Mouse (Mus musculus): ENCODE results near the gene Btc.

Gene Btc

GRCm38 (mm10) chr5:91402339-91403211, at the start of gene Btc:
Gene Btc (minus strand): TSS chr5:91402994.
- peak; percentile 25 for DNase-seq (ENCODE audit: low read depth, low spot score)

GRCm38 (mm10) chr5:91444981-91445517, 42.3 kb upstream of the Btc start:
- no peak for DNase-seq (ENCODE audit: low read depth, low spot score)

- no peak for DNase-seq (ENCODE audit: low read depth, low spot score)
These were observed 33.8 kb upstream of the Btc start for GRCm38 (mm10) chr5:91436563-91436962.

- no peak for DNase-seq (ENCODE audit: low read depth, low spot score)
These were observed 32.2 kb upstream of the Btc start for GRCm38 (mm10) chr5:91434723-91435658.

- no peak for DNase-seq (ENCODE audit: low read depth, low spot score)
These were observed 25.8 kb upstream of the Btc start for GRCm38 (mm10) chr5:91428547-91428946.

- no peak for DNase-seq (ENCODE audit: low read depth, low spot score)
These were observed 11.0 kb upstream of the Btc start for GRCm38 (mm10) chr5:91413814-91414213.

- DNase-seq (ENCODE audit: low read depth, low spot score): no peak
These were observed 1.5 kb upstream of the Btc start for GRCm38 (mm10) chr5:91404263-91404662.

GRCm38 (mm10) chr5:91403281-91403680, 487 bp upstream of the Btc start:
- DNase-seq (ENCODE audit: low read depth, low spot score): no peak

- no peak for DNase-seq (ENCODE audit: low read depth, low spot score)
These were observed 2.2 kb downstream of the Btc start for GRCm38 (mm10) chr5:91400493-91401096.

- DNase-seq (ENCODE audit: low read depth, low spot score): no peak
These were observed 27.3 kb downstream of the Btc start for GRCm38 (mm10) chr5:91375467-91375866.

GRCm38 (mm10) chr5:91368061-91368565, 34.7 kb downstream of the Btc start:
- no peak for DNase-seq (ENCODE audit: low read depth, low spot score)

GRCm38 (mm10) chr5:91366925-91367324, 35.9 kb downstream of the Btc start:
- no peak for DNase-seq (ENCODE audit: low read depth, low spot score)

GRCm38 (mm10) chr5:91363274-91363991, 39.4 kb downstream of the Btc start:
- DNase-seq (ENCODE audit: low read depth, low spot score): no peak

- DNase-seq (ENCODE audit: low read depth, low spot score): no peak
These were observed 50.1 kb downstream of the Btc start for GRCm38 (mm10) chr5:91352645-91353044.

- no peak for DNase-seq (ENCODE audit: low read depth, low spot score)
These were observed 57.1 kb downstream of the Btc start for GRCm38 (mm10) chr5:91345681-91346080.

- no peak for DNase-seq (ENCODE audit: low read depth, low spot score)
These were observed 57.7 kb downstream of the Btc start for GRCm38 (mm10) chr5:91345064-91345463.

- DNase-seq (ENCODE audit: low read depth, low spot score): no peak
These were observed 60.6 kb downstream of the Btc start for GRCm38 (mm10) chr5:91341981-91342760.

GRCm38 (mm10) chr5:91334227-91334626, 68.6 kb downstream of the Btc start:
- DNase-seq (ENCODE audit: low read depth, low spot score): no peak

- DNase-seq (ENCODE audit: low read depth, low spot score): no peak
These were observed 70.5 kb downstream of the Btc start for GRCm38 (mm10) chr5:91332079-91332865.

Data from retina, postnatal 7 days (tissue).